Mouse (Mus musculus): ENCODE results near the gene Topbp1.

- TF ChIP-seq CTCF (IDR thresholded peaks at IDR 0.05; ENCODE audit: insufficient read depth, low read depth, low read length) (no peak), POLR2A (IDR thresholded peaks at IDR 0.05; ENCODE audit: insufficient read depth, low read depth, low read length) (no peak)
These were observed 75.6 kb downstream of the Topbp1 start for GRCm38 (mm10) chr9:103380566-103380965.
